ENCODE assay signal across 22 mouse cellular contexts in the genomic region with DNA sequence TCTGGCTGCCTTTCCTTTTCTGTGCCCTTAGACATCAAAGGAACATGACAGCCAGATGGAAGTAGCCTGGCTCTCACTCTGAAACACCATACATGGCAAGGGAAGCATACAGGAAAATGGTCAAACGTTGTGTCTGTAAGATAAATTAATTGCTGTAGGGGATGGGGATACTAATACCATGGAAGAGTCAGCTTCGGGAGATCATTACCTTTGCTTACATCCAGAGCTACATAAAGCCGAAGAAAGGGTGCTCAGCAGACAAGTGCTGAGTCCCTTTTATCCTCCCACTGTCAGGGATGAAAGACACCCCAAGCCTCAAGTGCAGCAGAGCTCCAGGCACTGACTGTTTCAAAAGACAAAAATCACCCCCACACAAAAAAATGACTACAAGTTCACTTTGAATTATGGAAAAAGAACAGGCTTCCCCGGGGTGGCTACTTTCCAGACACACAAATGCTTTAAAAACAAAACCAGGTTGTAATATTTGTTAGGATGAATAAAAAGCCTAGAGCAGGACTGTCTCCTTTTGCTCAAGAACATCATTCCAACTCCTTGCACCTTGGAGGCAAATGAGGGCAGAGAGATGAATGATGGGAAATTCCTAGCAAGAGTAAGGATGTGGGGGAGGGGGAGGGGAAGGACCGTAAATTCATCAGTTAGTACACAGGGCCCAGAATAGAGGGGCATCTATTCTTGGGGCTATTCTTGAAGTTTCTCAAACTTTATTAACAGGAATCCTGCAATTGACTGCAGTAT.
"Had no signal": no experiment of that assay in that cellular context is flagged by ENCODE, and none has a peak within 500 bp of the region (broad histone marks: within the 10 kb centered on the region; RNA-seq: fewer than 3 reads in every experiment).

No protein-coding gene starts in this region.

- H3K27me3 ChIP-seq: limb, embryonic 13.5 days; liver, embryonic 12.5 days; liver, embryonic 15.5 days; lung, embryonic 15.5 days; megakaryocyte, embryonic 14.5 days; midbrain, embryonic 12.5 days had no signal

- H3K9ac ChIP-seq: limb, embryonic 13.5 days; liver, embryonic 12.5 days; liver, embryonic 15.5 days; lung, embryonic 15.5 days; midbrain, embryonic 12.5 days had no signal

- H3K4me3 ChIP-seq: layer of hippocampus, adult 2 months; limb, embryonic 10.5 days; limb, embryonic 13.5 days; liver, embryonic 12.5 days; liver, embryonic 15.5 days; lung, embryonic 15.5 days; megakaryocyte, embryonic 14.5 days; midbrain, embryonic 12.5 days had no signal

- H3K36me3 ChIP-seq: limb, embryonic 10.5 days; limb, embryonic 13.5 days; liver, embryonic 12.5 days; liver, embryonic 15.5 days; lung, embryonic 15.5 days; midbrain, embryonic 12.5 days had no signal

- H3K4me2 ChIP-seq: limb, embryonic 13.5 days; liver, embryonic 12.5 days; liver, embryonic 15.5 days; lung, embryonic 15.5 days; midbrain, embryonic 12.5 days had no signal

- H3K27ac ChIP-seq: kidney, postnatal 0 days; layer of hippocampus, adult 2 months; limb, embryonic 10.5 days; limb, embryonic 13.5 days; liver, embryonic 12.5 days; liver, embryonic 15.5 days; lung, embryonic 15.5 days; midbrain, embryonic 12.5 days; stomach, postnatal 0 days had no signal

- H3K9me3 ChIP-seq: limb, embryonic 10.5 days; limb, embryonic 13.5 days; liver, embryonic 12.5 days; liver, embryonic 15.5 days; lung, embryonic 15.5 days; megakaryocyte, embryonic 14.5 days; midbrain, embryonic 12.5 days had no signal

- ATAC-seq: liver, embryonic 12.5 days had no signal

- H3K4me1 ChIP-seq: limb, embryonic 10.5 days; limb, embryonic 13.5 days; liver, embryonic 12.5 days; liver, embryonic 15.5 days; lung, embryonic 15.5 days; megakaryocyte, embryonic 14.5 days; midbrain, embryonic 12.5 days had no signal

- DNase-seq: kidney, postnatal 25 days; layer of hippocampus, adult 9-11 months; liver; lung, adult 18-20 months; lung, postnatal 10 days; lung, postnatal 36 days; right cerebral cortex, adult 18-20 months; right cerebral cortex, postnatal 14 days; right cerebral cortex, postnatal 4 days; thymus, adult 2 months; thymus, postnatal 14 days; thymus, postnatal 4 days had no signal
